Mouse (Mus musculus) small intestine, adult 2 months (tissue): Measurements from ENCODE around the gene Hyal3.

Source experiments
- CTCF ChIP-seq: fragments of 200-500 bp; IDR thresholded peaks from 2 replicates; pipeline ENCODE4 v1.5.1; 2012; ENCODE audit warnings: low read depth, mild to moderate bottlenecking, control low read depth, inconsistent platforms, low read length, moderate library complexity, mixed read lengths; ENCODE audit not compliant: insufficient replicate concordance, insufficient read length; ENCODE audit errors: extremely low read depth
- POLR2A ChIP-seq: fragments of 200-500 bp; IDR thresholded peaks from 2 replicates; pipeline ENCODE4 v1.6.1; 2012; ENCODE audit warnings: low read depth, mild to moderate bottlenecking, control low read depth, inconsistent platforms, low read length, moderate library complexity

- no peak for TF ChIP-seq CTCF
- TF ChIP-seq POLR2A: no peak; the same call in 1 of the 2 replicates
Observed at GRCm38 (mm10) chr9:107608741-107609432, 28.3 kb downstream of the Hyal3 start, which contains the start of gene Sema3b.
